Mouse (Mus musculus) ES-Bruce4 (cell line): ENCODE measurements around the gene Spata13.

Experiments used
- CTCF ChIP-seq: IDR thresholded peaks from one replicate; pipeline ENCODE4 v1.8.1; 2011; ENCODE audit warnings: low read depth, low read length
- EP300 ChIP-seq: IDR thresholded peaks from 2 replicates; pipeline ENCODE4 v1.6.1; 2011; ENCODE audit warnings: low read depth, low read length; ENCODE audit not compliant: insufficient read depth
- POLR2A ChIP-seq: IDR thresholded peaks from one replicate; pipeline ENCODE4 v1.8.1; 2011; ENCODE audit warnings: low read length; ENCODE audit not compliant: insufficient read depth

- TF ChIP-seq CTCF, result no peak
- TF ChIP-seq POLR2A, result no peak
- no peak for TF ChIP-seq EP300
Measured at GRCm38 (mm10) chr14:60739155-60739554, 105.4 kb downstream of the Spata13 start.
